Mouse (Mus musculus) telencephalon, adult 2 months (tissue): ENCODE results near the gene Maip1.

Experiments
- DNase-seq: peaks from one replicate; pipeline ENCODE4 v3.0.0-alpha.2; 2011; ENCODE audit warnings: low read depth, low spot score

Maip1 gene

GRCm38 (mm10) chr1:57428368-57429308 lies 22.5 kb downstream of the Maip1 start:
- DNase-seq, result peak; percentile 62

DNA sequence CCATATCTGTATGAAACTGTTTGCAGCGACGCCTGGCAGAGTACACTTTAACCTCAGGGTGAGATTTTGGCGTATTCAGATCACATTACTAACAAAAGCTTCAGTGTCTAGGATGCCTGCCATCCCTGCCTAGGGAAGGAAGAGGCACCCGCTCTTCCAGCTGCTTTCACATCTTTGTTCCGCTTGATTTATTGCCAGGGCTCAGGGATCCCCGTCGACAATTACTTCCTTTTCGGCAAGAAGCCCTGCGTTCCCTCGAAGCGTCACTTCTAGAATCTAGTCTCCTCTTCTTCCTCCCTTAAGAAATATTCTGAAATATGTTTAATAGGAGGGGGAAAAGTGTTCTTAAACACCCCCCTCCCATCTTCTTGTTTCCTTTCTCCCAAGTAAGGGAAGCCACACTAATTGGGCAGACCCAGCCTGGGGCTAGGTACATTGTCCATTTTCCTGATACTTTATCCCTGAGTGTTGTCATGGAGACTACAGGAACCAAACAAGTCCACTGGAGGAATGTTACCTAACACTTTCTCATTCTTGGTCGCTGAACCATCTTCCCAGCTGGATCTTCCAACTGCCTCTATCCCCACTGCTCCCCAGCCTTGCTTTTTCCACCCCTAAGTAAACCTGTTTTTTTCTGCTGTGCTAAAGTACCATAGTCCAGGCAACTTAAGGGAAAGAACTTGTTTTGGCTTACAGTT lies 23.8 kb downstream of the Maip1 start:
- no peak for DNase-seq

DNA sequence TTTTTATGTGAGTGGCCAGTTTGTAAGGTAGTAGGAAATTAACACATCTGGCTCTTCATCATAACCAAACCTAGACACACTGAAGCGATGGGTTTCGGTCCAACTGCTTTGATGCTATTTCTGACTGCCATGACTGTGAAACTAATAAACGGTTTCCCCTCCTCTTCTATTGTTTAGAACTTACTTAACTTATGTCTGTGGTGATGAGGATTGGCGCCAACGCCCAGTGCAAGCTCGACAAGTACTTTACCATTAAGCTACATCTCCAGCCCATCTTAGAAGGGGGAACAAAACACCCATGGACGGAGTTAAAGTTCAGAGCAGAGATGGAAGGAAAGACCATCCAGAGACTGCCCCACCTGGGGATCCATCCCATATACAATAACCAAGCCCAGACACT lies 27.0 kb downstream of the Maip1 start:
- no peak for DNase-seq

- DNase-seq, result no peak
Measured at GRCm38 (mm10) chr1:57436408-57436807, 30.3 kb downstream of the Maip1 start.

DNA sequence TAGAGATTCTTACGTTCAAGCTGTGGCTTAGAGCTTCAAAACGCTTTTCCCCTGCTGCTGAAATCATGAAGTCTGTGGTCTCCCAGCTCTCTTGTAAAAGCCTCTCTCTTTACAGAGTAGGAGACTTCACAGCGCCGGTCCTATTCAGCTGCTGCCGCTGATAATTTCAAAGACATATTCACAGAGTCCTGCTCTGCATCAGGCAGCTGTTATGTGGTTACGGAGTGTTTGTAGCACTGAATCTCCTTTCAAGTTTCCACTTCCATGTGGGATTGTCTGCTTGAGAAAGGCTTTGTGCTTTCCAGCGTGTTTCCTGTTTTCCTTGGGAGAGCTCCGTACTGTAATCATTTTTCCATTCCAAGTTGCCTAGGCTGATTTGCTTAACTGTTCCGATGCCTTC lies 30.8 kb downstream of the Maip1 start:
- no peak for DNase-seq

GRCm38 (mm10) chr1:57439026-57439425 lies 32.9 kb downstream of the Maip1 start:
- DNase-seq, result no peak

DNA sequence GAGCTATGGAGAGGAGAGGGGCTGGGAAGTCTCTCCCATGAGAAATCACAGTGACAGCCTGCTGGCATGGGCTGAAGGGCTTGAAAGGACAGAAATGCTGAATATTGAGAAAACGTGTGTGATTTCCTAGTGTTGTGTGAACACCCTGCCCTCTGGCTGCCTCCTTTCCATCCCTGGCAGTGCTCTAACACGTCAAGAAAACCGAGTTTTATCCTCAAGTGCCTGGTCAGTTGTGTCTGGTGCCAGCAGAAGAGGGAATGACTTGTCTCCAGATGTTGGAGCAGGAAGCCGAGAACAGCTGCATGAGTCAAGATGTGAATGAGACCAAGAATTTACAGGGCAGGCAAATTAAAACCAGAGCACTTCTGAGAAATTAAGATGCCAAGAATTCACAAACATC lies 34.6 kb downstream of the Maip1 start:
- DNase-seq, result no peak

- no peak for DNase-seq
Measured at GRCm38 (mm10) chr1:57445679-57446078, 39.6 kb downstream of the Maip1 start.

- no peak for DNase-seq
Measured at GRCm38 (mm10) chr1:57450241-57450640, 44.1 kb downstream of the Maip1 start.

GRCm38 (mm10) chr1:57460305-57460940 lies 54.3 kb downstream of the Maip1 start:
- no peak for DNase-seq
